Mouse (Mus musculus) cerebellum, postnatal 10 days (tissue): Measurements from ENCODE around the gene Pla2g2f.
A peak's percentile ranks its signal among the peaks of the same experiment; 100 is the strongest.

Source experiments
- DNase-seq, 2 experiments: peaks; one replicate each; pipeline ENCODE4 v3.0.0; 2021; ENCODE audit warnings: mixed read lengths in 2 of 2

Gene Pla2g2f

DNA sequence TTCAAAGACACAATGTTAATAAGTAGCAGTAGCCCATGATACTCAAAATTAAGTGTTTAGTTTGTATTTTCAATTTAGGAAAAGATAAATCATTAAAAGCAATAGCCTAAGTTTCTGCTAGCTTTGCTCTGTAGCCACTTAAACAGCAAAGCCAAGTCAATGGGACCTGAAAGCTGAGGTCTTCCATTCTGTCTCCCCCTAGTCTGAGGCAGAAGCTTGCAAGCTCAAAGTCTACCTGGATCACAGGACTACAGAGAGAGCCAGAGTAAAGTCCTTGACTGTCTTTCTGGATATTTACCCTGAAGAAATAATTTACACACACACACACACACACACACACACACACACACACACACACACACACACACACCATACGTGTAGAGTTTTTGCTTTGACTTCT, 43.2 kb downstream of the Pla2g2f start:
- no peak for DNase-seq

GRCm38 (mm10) chr4:138712621-138713020, 44.8 kb downstream of the Pla2g2f start:
- DNase-seq: no peak

DNA sequence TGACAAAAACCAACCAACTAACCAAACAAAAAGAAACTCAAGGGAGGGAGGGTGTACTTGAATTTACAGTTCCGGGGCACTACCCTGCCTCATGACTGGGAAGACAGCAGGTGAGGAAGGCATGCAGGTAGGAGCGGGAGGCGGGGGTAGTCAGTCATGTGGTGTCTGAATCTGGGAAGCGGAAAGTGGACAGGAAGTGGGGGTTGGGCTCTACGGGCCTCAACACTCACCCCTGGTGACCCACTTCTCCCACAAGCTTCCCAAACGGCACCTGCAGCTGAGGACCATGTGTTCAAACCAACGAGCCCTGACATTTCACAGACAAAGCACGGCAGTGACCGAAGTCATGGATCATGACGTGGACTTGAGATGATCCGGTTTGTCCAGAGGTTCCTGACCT, 45.3 kb downstream of the Pla2g2f start:
- peak; percentile 40 to 46 for DNase-seq

DNA sequence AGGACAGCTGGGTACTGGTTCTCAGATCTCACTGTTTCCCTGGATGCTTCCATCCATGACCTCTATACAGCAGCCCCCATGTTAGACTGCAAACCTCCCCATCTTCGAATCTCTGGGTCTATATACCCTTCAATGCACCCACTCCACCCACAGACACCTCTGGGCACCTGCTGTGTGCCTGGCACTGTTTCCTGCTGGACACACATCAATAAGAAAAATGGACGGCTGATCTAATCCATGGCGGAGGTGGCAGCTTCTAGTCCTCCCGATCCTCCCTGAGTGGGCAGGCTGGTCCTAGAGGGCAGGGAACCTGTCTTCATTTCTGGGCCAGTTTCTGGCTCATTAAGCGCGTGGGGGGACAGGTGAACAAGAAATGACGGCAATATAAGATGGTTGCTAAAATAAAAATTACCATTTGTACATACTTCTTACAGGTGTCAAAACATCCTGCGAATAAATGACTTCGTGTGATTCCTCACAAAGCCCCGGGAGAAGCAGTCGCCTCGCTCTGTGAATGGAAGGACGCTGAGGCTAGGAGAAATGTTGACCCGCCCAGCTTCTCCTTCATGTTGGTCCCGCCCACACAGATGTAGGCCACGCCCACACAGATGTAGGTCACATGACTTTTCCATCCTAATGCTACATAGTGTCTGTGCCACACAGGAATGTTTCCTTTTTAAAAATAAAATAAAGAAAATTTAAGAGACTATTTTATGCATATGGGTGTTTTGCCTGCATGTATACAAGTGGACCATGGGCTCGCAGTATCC, 46.2 kb downstream of the Pla2g2f start:
- DNase-seq: peak; percentile 83 to 85

DNA sequence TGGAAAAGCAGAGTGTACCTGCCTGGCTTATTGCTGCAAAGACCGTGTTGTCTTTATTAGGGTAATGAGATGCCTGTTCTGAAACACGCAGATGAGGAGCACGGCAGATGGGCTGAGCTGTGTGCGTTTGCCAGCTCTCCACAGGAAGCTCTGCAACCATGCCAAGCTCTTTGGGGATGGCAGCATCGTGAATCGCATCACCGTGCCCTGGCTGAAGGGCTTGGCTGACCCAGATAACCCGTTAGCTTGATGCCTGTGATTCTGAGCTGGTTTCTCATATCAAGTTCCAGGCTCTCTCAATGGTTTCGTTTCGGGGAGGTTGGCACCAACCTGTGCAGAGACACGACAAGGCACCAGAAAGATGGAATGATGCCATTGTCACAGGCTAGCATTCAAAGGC, 46.8 kb downstream of the Pla2g2f start:
- peak; percentile 99 to 100 for DNase-seq

GRCm38 (mm10) chr4:138709944-138710343, 47.5 kb downstream of the Pla2g2f start:
- DNase-seq: peak; percentile 72

DNA sequence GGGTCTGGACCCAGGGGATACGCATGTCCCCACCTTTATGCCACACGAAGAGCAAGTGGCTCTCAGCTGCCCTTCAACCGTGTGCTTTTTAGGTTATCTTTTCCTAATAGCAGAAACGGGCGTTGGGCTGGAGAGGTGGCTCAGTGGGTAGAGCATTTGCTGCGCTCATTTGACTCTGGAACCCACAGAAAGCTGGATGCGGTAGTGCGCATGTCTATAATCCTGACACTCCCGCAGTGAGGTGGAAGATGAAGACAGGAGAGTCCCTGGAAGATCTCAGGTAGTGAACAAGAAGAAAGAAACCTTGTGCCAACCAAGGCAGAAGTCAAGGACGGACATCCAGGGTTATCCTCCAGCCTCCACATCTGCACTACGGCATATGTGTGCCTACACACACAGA, 48.2 kb downstream of the Pla2g2f start:
- no peak for DNase-seq

DNA sequence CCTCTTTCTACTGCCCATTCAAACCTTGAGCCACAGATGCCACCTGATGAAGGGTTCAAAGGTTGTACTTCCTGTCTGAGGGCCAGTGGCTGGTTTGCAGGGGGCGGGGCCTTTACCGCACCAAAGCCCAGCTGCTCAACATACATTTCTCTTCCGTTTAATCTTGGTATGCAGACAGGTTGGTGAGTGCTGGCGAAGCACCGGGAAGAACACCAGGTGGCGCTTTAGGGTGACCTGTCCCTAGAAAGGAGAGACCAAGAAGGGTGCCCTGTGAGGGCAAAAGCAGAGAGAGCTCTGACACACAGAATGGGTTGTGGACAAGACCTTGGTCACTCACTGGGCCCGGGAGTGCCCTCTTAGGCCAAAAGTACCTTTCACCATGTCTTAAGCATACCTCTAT, 48.8 kb downstream of the Pla2g2f start:
- DNase-seq: peak; percentile 87 to 88

DNA sequence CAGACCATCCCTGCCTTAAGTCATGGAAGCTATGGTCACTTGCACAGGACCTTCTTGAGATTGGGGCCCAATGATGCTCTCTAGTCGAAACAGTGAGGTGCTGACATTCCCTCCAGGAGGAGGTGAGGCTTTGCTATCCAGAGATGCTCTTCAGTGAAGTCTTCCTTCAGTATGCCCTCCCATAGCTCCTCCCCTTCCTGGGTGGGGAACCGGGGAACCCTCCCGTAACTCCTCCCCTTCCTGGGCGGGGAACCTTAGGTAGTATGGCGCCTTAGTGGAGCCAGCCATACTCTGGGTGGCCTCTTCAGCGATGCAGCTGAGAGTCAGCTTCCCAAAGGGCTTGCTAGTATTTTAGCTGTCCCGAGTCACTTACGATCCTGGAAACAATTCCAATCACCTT, 50.8 kb downstream of the Pla2g2f start:
- no peak for DNase-seq

GRCm38 (mm10) chr4:138704169-138704568, 53.3 kb downstream of the Pla2g2f start:
- DNase-seq: no peak

- no peak for DNase-seq
Observed at GRCm38 (mm10) chr4:138703591-138703990, 53.8 kb downstream of the Pla2g2f start.

DNA sequence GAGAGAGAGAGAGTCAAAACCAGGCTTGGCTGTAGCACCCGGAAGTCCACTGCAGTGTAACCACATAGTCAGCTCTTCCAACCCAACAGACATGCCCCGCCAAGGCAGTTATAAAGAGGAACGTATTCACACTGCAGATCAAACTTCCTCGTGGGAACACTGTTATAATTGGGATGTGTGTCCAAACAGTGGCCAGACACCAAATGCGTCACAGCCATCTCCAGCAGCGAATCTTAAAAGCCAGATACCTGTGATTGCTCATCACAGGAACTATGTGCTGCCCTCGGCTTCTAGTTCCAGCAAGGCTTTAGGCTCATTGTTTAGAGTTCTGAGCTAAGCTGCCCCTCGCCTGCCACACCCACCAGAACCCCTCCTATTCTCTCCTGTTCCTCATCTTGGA, 54.9 kb downstream of the Pla2g2f start:
- DNase-seq: no peak

DNA sequence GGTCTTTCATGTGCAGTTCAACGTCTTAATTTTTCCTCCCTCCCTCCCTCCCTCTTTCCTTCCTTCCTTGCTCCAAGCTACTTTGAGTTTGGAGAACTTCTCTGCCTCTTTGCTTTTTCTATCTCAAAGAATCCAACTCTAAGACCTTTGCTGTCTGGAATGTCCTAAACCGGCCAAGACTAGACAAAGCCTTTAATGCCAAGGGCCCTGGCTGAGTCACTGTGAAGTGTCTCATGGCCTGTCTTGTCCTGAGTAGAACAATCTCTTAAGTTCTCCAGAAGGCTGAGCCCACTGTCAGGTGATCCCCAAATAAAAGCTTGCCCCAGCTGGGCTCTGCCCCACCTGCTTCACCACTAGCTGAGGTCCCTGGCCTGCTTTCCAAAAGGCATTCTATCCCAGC, 55.4 kb downstream of the Pla2g2f start:
- DNase-seq: no peak

DNA sequence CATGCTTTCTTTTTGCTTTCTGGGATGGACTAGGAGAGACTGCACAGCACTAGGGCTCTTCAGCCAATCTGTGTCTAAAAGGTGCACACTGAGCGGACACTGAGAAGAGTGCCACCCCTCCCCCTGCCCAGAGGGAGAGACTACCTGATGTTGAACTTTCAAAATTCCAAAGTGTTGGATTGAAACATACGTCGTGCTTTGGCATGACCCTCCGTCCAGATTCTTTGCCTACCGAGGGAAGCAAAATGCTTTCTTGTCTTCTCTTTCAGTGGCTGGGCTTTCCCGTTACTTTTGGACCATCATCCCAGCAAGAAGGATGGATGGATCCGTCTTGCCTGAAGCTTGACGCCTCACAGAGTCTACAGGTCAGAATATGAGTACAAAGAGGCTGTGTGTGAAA, 56.3 kb downstream of the Pla2g2f start:
- no peak for DNase-seq
